Mouse (Mus musculus): Measurements from ENCODE around the gene Dyrk4.

The Dyrk4 gene

DNA sequence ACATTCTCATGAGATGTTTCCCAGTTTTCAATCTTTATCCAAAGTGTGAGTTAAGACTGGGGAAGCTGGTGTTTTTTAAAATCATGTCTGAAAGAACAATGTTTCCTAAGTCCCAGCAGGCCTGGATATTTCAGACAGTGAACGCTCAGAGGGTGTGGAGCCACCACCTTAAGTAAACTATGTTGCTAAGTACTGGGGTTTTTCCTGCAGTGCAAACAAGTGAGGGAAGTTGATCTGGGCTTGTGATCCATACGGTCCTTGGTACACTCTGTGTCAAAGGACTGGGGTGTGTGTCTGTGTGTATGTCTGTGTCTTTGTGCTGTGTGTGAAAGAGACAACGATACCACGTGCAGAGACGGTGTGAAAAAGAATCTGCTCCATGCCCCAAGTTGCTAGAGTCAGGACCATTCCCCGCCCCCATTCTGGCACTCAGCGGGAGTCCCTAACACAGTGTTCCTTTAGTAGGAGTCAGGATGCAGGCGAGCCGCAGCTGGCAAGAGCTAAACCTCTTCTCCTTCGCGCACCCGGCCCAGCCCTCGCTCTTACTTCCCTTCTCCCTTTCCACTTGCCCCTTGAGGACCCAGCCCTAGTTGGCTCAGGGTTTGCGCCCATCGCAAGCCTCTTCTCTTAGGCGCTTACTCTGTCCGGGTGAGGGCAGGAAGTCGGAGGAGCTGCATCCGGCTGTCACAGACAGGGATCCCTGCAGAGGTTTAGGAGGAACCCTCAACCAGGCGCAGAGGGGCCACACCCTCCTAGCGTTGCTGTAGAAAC, at the start of gene Dyrk4:
Gene Dyrk4, minus strand, starts transcription at position 729 of the 771 bp plus-strand sequence.
- no peak for DNase-seq (ENCODE audit: inconsistent ontology term)

DNA sequence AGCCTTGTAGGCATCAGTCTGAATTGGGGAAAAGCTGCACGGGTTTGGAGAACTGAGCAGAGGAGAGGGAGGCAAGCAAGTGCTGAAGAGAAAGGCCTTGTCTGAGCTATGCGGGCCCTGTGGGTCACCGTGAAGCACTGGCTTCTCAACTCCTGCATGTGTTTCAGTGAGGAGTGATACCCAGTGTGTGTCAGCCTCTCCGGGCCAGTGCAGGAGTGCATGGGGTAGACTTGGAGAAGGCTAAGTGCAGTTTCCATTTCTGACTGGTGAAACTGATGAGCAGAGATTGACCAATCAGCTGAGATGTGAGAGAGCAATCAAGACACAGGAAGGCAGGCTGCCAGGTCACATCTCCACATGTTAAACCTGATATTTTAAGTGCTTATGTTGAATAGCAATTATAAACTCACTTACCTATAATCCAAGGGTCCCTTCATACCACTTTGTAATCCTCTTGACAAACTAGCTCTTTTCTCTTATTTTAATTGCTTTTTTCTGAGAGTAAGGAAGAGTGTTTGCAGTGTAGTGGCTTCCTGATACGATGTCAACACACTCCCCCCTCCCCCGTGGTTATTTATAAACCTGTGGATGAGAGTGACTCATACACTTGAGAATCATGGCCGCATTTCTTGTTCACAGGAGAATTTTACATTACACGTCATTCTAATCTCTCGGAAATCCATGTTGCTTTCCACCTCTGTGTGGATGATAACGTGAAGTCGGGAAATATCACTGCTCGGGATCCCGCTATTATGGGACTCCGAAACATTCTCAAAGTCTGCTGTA, 44.8 kb upstream of the Dyrk4 start:
- DNase-seq (ENCODE audit: inconsistent ontology term): no peak

DNA sequence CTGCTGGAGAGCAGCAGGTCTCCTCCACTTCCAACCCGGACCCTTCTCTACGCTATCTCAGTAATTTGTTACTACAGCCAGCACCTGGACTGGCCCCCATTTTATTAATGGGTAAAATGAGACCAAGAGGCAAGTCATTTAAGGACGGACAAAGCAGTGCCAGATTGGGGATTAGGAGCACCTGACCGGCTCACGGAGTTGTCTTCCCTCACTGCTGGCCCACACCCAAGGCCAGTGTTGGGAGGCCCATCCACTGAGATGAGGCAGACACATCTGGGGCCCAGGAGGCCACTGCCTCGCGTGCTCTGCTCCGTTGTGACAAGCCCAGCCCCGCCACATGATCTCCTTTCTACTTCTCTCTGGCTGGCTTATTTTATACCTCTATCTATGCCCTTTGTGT, 41.8 kb upstream of the Dyrk4 start:
- no peak for DNase-seq (ENCODE audit: inconsistent ontology term)

DNA sequence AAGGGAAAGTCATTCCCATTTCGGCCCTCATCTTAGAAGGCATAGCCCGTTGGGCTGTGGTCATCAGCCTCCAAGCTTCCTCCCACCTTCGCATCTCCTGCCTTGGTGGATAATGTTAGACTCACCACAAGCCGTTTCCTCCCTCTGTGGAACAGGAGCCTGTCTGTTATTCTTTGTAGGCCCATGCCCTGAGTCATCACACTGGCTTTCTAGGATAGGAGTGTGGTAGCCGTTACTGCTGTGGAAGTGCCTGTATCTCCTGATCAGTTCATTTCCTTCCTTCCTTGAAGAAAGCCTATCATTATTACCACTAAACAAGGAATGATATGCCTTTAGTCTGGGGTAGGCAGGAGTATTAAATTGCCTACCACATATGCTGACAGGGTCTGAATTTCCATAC, 41.1 kb upstream of the Dyrk4 start:
- DNase-seq (ENCODE audit: inconsistent ontology term): no peak

DNA sequence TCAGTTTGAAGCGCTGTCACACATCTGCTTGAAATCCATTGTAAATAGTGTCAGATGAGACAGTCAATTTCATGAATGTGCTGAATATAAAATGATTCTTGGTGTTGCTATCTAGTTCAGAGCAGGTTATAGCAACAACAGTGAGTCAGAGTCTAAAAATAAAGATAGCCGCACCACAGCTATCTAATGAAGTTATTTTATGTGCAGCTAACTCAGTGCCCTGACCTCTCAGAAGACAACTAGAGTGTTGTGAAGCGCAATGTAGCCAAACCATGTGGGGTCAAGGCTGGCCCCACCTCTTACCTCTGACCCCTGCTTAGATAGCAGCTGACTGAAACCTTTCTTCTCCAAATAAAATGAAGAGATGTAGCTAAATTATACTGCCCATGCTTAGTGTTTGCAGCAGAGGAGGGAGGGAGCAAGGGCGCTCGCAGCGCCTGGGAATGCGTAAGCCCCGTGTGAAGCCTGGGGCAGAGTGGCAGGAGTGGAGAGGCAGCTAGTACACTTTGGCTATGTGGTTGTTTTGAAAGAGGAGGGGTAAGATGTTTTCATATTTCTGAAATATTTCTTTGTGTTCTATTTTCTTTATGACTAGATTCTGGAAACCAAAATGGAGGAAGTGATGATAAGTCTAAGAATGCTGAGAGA, 39.9 kb upstream of the Dyrk4 start:
- no peak for DNase-seq (ENCODE audit: inconsistent ontology term)

DNA sequence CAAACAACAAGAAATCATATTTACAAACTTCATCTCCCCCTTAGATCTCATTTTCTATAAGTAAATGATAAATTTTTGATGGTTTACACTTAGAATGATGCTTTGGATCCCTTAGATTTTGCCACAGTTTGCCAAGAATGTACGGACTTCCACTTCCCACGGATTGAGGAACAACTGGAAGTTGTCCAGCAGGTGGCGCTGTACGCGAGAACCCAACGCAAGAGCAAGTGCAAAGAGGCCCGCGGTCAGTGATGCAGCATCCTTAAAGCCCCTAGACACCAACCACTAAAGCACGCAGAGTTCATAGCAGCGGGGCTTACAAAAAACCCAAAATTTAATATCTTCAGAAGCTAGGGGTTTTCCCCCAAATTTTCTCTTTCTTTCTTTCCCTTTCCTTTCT, 34.1 kb upstream of the Dyrk4 start:
- DNase-seq (ENCODE audit: inconsistent ontology term): peak; percentile 34

DNA sequence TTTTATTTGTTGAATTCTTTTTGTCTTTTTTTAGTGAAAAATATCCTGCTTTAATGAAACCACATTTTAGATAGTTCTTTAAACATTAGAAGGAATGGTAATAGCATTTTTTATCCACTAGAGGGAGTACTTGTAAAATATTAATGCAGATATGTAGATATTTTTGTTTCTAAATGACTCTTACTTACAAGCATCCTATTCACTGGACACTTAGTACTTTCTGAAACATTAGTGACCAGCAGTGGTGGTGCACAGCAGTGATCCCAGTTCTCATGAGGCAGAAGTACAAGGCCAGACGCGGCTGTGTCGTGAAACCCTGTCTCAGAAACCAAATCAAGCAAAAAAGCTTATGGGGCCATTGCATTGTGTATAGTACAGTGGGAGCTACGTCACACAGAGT, 26.7 kb upstream of the Dyrk4 start:
- peak; percentile 22 for DNase-seq (ENCODE audit: inconsistent ontology term)

DNA sequence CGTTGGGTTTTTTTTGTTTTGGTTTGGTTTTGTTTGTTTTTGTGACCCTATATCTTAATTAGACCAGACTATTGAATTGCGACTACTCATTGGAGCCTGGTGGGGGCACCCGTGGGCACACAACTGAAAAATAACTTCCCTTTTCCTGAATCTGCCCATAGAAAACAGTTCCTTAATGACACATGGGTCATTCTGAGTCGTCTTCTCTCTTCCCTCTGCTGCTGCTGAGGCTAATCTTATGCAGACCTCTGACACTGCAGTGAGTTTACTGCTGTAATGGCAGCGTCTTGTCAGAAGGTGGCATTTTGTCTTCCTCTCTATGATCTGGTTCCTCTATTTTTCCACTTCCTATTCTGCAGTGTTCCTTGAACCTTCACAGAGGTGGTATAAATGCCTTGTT, 18.8 kb upstream of the Dyrk4 start:
- peak; percentile 48 for DNase-seq (ENCODE audit: inconsistent ontology term)

DNA sequence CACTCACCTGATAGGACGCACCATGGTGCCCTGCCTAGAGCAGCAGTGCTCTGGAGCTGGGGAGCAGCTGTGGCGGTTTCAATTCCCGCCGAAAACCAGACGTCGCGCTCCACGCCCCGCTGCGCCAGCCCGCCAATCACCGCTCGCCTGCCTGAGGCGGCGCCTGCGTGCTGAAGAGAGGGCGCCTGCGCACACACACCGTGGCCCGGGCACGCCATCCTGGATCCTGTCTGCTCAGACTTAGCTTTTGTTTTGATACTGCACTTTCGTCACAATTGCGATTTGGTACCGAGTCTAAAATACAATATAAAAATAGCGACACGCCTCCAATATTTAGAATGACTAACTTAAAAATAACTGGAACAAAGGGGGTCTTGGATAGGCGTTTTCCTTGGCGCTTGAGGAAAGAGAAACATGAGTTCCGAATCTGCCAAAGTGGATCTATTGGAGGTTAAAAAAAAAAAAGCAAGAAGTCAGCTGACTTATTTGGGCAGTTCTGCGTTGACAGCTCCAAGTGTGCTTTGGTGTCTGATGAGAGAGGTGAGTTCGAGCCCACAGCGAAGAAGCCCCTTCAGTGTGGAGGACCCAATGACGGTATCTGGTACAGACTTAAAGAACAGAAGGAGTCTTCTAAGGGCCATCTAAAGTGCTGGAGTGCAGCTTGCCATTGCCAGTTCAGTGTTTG, 18.0 kb upstream of the Dyrk4 start, which contains the start of the genes Rad51ap1 and D6Wsu163e:
Gene Rad51ap1, minus strand, starts transcription at position 101 of the 685 bp plus-strand sequence.
Gene D6Wsu163e, plus strand, starts transcription at position 476 of the 685 bp plus-strand sequence.
- DNase-seq (ENCODE audit: inconsistent ontology term): peak; percentile 96

DNA sequence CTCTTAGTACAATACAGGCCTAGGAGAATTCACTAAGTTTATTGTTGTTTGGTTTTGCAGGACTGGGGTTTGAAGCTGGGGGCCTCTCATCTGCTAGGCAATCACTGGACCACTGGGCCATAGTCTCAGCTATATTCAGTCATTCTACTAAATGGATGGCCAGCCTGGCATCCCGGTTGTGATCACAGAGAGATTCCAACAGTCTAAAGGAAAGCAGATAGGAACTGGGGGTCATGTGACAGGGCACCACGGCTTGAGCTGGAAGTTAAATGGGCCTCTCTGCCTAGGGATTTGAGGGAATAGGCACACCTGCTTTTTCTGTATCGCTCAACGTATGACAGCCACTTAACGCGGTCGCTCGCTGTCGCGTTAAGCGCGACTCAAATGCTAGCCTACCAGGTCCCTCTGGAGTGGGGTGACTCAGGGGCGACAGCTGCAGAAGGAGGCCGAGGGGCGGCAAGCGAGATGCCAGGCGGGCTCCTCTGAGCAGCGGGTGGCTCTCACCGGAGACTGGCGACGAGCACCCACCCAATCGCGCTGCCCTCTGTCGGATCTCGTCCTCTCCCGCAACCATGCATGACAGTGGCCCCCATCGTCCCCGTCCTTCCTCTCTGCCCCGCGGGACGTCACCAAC, 17.3 kb upstream of the Dyrk4 start:
- DNase-seq (ENCODE audit: inconsistent ontology term): no peak

DNA sequence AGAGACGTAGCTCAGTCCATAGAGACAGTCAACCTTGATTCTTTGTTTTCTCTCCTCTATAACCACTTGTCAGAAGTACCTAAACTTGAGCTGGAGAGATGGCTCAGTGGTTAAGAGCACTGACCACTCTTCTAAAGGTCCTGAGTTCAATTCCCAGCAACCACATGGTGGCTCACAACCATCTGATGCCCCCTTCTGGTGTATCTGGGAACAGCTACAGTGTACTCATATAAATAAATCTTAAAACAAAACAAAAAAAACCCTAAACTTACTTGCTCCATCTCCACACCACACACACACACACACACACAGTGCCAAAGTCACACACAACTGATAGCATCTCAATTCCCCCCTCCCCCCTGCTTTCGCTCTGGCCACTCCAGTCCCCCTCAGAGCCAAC, 16.4 kb upstream of the Dyrk4 start:
- DNase-seq (ENCODE audit: inconsistent ontology term): no peak

DNA sequence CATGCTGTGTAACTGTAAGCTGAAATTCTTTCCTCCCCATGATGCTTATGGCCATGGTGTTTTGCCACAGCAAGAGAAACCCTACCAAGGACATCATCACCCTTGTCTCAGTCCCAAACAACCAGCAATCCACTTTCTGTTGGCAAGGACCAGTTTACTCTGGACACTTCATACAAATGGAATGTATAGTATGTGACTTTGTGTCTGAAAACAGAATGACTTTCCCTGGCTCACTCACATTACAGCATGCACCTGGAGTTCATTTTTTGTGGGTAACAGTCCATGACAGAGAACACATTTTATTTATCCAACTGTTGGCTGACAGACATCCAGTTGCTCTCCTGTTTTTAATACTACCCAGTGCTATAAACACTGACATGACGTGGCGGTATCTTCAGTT, 11.3 kb upstream of the Dyrk4 start:
- DNase-seq (ENCODE audit: inconsistent ontology term): peak; percentile 40

DNA sequence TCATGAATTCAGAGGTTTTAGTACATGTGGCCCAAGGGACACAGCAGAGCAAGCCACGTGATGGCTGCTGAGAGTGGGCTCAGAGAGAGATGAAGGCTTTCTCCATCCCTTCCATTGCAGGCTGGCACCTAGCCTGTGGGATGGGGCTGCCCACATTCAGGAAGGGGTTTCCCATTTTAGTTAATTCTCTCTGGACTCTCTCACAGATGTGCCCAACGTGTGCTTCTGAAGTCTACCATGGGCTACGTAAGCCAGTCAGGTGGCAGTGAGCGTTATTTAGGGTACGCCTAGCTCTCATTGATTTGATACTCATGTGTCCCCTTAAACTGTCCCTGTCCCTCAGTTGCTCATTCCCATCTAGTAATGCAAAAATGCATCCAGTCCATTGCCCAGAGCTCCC, 6.7 kb downstream of the Dyrk4 start:
- no peak for DNase-seq (ENCODE audit: inconsistent ontology term)

DNA sequence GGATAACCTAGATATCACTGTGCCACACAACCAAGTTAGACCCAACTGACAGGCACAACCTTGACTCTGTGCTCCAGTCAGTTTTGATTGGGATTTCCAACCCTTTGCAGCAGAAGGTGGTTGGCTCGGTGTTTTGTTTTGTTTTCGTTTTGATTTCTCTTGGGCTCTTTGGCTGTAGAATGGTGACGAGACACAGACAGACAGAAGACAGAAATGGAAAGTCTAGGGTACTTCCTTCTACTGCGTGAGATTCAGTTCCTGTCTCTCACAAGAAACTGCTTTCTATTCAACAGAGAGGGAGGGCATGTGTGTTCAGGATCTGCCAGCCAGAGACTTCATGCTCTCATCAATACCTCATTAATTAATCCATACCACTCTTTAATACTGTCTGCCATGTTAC, 10.9 kb downstream of the Dyrk4 start:
- no peak for DNase-seq (ENCODE audit: inconsistent ontology term)

DNA sequence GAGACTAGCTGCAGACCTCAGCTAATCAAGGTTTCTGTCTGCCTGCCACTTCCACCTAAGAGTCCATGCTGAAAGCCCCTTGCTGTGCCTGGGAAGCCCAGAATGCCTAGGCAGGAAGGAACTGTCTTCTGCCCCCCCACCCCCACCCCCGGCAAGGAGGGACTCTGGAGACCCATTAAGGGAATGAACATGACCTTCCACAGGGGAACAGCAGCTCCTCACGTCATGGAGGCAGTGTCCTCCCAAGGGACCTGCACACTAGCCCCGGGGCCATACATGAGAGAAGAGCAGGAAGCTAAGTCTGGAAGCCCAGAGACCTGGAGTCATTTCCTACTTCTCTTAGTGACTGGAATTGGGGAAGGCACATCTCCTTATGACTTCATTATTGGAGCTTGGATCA, 13.8 kb downstream of the Dyrk4 start:
- DNase-seq (ENCODE audit: inconsistent ontology term): no peak

DNA sequence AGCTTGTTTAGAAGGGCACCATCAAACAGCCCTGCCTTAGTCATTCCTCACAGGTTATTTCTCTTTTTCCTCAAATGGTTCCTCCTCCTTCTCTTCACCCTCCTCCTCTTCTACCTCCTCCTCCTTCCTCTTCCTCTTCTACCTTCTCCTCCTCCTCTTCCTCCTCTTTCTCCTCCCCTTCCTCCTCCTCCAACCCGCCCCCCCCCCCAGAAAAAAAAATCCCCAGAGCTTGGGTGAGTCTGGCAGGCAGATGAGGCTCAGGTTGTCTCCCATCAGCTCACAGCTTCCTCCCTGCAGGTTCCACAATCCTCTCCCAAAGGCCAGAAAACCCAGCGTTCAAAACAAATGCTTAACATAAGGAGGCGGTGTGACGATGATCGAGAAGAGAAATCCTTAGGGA, 14.3 kb downstream of the Dyrk4 start:
- DNase-seq (ENCODE audit: inconsistent ontology term): no peak

DNA sequence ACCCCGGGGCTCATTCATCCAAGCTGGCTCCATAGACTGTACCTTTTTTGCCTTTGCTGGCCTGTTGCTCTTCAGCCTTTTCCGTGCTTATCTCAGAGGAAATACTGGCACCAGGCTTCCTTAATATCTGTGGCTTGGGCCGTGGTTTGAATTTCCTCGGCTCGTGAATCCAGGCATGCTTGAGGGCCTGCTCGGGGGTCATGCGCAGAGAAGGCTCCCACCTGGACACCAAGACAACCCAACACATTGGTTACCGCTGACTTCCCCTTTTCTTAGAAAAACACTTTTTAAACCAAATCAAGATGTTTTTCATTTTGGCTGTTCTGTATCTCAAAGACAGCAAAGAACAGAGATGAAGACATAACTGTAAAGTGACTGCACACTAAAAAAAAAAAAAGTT, 44.5 kb downstream of the Dyrk4 start:
- DNase-seq (ENCODE audit: inconsistent ontology term): no peak

DNA sequence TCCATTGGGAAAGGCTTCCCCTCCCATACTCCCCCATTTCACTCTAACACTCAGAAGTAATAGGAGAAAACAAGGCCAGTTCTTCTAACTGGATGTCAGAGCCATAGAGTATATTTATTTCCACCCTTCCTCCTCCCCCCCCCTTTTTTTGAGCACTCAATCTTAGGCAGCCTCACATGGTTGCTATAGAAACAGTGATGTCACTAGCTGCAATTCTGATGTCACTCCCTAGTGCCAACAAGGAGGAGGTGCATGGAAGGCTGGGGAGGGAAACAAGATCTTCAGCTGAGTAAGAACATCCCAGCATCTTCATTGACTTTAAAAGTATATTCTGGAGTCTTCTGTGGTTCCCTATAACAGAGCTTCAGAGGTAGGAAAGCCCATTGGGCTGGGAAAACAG, 68.8 kb downstream of the Dyrk4 start, which contains the start of gene Akap3:
Gene Akap3, plus strand, starts transcription at position 218 of the 400 bp plus-strand sequence.
- no peak for DNase-seq (ENCODE audit: inconsistent ontology term)

DNA sequence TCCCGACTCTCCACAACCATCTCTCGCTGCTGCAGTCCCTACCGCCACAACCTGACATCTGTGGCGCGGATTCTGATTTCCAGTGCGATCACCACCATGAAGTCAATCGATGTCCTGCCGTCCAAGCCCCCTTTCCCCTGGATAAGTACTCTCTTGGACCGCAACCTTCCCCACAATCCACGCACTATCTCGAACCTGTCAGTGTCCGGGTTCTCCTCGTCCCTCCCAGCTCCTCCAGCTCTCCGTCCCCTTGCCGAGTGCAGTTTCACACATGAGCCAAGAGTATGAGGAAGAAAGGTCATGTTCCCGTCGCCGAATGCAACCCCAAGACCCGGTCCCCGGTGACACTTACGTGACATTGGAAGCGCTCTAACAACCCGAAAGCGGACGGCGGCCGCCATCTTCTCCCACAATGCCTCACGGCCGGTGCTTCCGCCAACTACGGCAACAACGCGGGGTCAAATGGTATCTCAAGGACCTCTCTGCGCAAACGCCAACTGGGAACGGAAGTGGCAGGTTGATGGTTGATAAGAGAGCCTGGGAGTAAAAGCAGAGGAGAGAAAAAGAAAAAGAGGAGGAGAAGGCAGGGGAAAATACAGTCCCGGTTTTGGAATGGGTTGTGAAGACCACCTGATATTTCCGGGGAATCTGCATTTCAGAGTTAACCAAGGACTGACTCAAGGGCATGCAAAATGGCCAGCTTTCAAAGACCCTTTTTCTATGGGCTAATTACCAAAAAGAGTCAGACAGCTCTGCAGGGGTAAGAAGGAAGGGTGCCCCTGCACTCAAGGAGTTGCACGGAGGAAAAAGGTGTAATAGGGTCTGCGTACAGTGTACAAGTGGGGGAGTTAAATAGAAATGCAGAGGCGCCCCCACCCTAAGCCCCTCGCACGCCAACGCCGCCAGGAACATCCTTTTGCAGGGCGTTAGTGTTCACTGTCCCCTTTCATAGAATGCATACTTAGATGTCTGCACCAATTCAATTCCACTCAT, 72.6 kb downstream of the Dyrk4 start, which contains the start of gene Ndufa9:
Gene Ndufa9, minus strand, starts transcription at position 425 of the 993 bp plus-strand sequence.
- peak; percentile 91 for DNase-seq (ENCODE audit: inconsistent ontology term)

DNA sequence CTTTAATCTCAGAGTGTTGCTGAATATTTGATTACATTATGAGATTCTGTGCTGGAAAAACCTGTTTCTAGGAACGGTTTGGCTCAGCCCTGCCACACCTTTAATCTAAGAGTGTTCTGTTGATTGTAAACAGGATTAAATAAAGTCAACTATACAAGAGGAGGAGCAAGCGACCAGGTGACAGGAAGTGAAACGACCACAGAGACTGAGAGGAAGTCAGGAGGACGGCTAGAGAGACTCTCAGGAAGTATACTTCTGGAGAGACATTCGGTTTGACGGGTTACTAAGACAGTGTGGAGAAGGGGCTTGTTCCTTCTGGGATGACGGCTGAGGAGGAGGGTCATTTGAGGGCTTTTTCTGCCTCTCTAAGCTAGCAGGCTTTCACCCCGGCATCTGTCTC, 85.0 kb downstream of the Dyrk4 start:
- DNase-seq (ENCODE audit: inconsistent ontology term): no peak
